Mouse (Mus musculus): ENCODE results near the gene Cebpzos. TPM values are rescaled to one million over a fixed set of nuclear protein-coding genes. Genes with fewer than 3 reads are reported as not detected.

The Cebpzos gene
- total RNA-seq (2023) = 8.2 to 13.0 TPM (median 10.2 TPM) in 4 replicates

DNA sequence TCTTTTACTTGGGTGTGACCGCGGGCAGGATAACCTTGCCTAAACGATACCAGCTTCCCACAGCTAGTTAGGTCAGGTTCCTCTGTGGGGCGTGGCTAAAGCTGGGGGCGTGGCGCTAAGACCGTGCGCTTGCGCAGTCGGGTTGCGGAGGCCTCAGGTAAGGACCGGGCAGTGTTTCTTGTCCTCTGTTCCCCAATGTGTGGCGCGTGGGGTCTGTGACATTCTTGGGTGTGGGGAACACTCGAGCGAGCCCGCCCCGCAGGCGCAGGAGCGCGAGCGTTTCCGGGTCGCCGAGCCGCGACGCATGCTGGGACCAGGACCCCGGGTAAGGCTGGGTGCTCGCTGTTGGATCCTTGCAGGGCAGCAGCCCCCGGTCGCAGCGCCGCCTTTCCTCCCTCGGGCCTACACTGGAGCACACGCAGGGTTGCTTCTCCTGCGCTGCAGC lies at the start of gene Cebpzos:
Cebpzos (plus strand) TSS at position 132 of the 445 bp plus-strand sequence.

DNA sequence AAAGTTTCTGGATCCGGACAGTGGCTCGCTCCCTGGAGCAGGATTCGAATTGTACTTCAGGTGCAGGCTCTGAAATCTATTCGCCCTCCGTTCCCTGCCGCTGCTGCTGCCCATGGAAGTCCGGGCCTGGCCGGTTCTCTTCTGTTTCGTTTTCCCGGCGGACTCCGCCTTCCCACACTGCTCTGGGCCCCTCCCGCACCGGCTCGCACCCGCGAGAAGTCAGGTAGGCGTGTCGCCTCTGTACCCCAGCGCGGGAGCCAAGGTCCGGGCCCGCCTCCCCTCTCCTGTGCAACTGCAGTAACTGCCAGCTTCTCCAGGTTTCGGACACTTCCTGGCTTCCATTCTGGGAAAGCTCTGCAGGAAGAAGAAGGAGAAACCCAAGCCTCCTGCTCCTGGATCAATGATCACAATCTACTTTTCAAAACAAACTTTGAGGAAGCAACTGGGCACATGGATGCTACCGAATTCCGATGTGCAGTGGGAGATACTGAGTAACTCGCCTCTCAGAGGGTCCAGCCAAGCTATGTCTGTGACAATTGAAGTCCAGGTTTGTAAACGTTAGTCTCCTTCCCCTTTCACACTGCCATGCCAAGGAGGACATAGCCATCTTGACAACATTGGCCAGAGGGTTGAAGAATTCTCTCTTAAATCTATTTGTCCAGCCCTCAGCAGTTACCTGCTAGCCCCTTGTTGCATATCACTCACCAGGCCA lies 33.7 kb upstream of the Cebpzos start, which contains the start of gene Eif2ak2:
Eif2ak2 (minus strand) TSS at position 173 of the 712 bp plus-strand sequence.

DNA sequence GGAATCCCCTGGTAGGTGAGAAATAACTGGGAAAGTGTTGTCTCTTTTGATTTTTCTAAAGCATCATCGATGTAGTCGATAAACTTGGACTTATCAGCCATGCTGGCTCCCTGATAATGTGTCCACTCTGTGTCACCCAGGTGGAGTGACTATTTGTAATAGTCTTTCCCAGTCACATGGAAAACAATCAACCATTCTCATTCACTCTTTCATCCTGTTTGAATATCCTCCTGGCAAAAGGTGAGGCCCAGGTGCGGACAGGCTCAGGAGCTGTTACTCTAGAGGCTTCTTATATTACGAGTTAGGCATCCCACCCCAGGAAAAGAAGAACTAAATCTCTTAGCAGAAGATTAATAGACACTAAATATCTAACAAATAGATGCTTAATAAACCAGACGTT lies 9.4 kb upstream of the Cebpzos start, which contains the start of gene Sult6b1:
Sult6b1 (minus strand) TSS at position 101 of the 400 bp plus-strand sequence.

DNA sequence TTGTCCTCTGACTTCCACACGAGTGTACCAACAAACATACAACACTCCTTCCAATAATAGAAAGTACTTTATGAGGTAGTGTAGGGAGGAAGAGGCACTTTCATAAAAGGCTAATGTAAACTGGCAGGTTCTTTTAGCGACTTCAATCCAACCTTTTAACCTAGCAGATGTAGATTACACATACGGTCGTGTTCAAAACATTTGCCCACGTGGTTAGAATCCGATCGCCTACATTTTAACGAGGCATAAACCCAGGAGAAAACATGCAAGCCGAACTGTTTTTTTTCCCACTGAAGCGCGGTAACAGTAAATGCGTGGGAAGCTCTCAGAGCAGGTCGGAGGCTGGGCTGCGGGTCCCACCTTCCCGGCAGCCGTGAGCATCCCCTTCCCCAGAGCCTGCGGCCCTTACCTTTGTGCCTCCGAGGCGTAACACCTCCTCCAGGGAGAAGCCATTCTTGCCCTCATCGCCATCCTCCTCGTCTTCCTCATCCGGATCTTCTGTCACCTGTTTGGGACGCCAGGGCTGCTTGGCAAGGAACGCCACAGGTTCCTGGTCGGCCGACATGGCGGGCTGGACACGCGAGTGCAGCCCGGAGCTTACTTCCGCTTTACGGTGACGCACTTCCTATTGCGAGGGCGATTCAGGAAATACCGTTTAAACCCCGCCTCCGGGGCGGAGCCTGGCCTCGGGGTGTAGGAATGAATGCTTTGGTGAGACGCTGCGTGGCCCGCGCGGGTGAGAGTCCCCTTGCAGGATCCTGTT lies 20.3 kb downstream of the Cebpzos start, which contains the start of the genes Cebpz and Ndufaf7:
Cebpz (minus strand) TSS at position 601 of the 763 bp plus-strand sequence.
Ndufaf7 (plus strand) TSS at position 671 of the 763 bp plus-strand sequence.

Other genes with a start within 250 kb of the Cebpzos start
- gene Strn, start 179.3 kb upstream of the Cebpzos start, total RNA-seq (2023) = 27.8 to 33.9 TPM (median 31.3 TPM) in 4 replicates
- 32.0 to 32.5 TPM (median 32.2 TPM) in 4 replicates for gene Heatr5b, start 81.1 kb upstream of the Cebpzos start, total RNA-seq (2023)
- gene Gpatch11, start 80.9 kb upstream of the Cebpzos start, total RNA-seq (2023) = 25.7 to 40.6 TPM (median 34.8 TPM) in 4 replicates
- gene Eif2ak2, start 33.9 kb upstream of the Cebpzos start, total RNA-seq (2023) = 30.0 to 34.8 TPM (median 33.6 TPM) in 4 replicates
- not detected in 4 replicates for gene Sult6b1, start 9.5 kb upstream of the Cebpzos start, total RNA-seq (2023)
- gene Cebpz, start 20.6 kb downstream of the Cebpzos start, total RNA-seq (2023) = 109 to 119 TPM (median 114 TPM) in 4 replicates
- gene Ndufaf7, start 20.6 kb downstream of the Cebpzos start, total RNA-seq (2023) = 16.1 to 24.2 TPM (median 20.0 TPM) in 4 replicates
- gene Prkd3, start 104.3 kb downstream of the Cebpzos start, total RNA-seq (2023) = 44.4 to 48.0 TPM (median 45.2 TPM) in 4 replicates
- gene Qpct, start 135.4 kb downstream of the Cebpzos start, total RNA-seq (2023) = not detected in 4 replicates

All from B cell, adult 62 days (primary cell).